Mouse (Mus musculus) limb, embryonic 14.5 days (tissue): Measurements from ENCODE around the gene Epop. TPM values are rescaled to one million over a fixed set of nuclear protein-coding genes. Genes with fewer than 3 reads are reported as not detected.

Source experiments
- ATAC-seq: fragments of 200-750 bp; cut with Nextera tagmentation; 2 replicates; pipeline ENCODE4 v1.8.0; 2017; ENCODE audit warnings: low read depth, moderate number of reproducible peaks, moderate TSS enrichment; ENCODE audit not compliant: low FRiP score
- DNase-seq: peaks from one replicate; pipeline ENCODE4 v3.0.0-alpha.2; 2015; ENCODE audit warnings: low spot score
- H3K27ac ChIP-seq: fragments of 300-500 bp; sonication (generic); replicated peaks from 2 replicates; pipeline ENCODE4 v1.5.1; 2014; ENCODE audit warnings: low read depth, mild to moderate bottlenecking, low read length, moderate library complexity, mixed read lengths
- H3K27me3 ChIP-seq: fragments of 300-500 bp; sonication (generic); 2 replicates; pipeline ENCODE4 v1.6.1; 2014; ENCODE audit warnings: low read length, mixed read lengths; ENCODE audit not compliant: control insufficient read depth, insufficient read depth
- H3K36me3 ChIP-seq: fragments of 300-500 bp; sonication (generic); 2 replicates; pipeline ENCODE4 v1.6.1; 2014; ENCODE audit warnings: mild to moderate bottlenecking, low read length, moderate library complexity, mixed read lengths; ENCODE audit not compliant: control insufficient read depth, insufficient read depth
- H3K4me1 ChIP-seq: fragments of 300-500 bp; sonication (generic); 2 replicates; pipeline ENCODE4 v1.6.1; 2014; ENCODE audit warnings: antibody characterized with exemption, low read length, mixed read lengths; ENCODE audit not compliant: control insufficient read depth, insufficient read depth
- H3K4me2 ChIP-seq: fragments of 300-500 bp; sonication (generic); replicated peaks from 2 replicates; pipeline ENCODE4 v1.6.1; 2014; ENCODE audit warnings: low read depth, mild to moderate bottlenecking, low read length, moderate library complexity; ENCODE audit not compliant: severe bottlenecking
- H3K4me3 ChIP-seq: fragments of 300-500 bp; sonication (generic); replicated peaks from 2 replicates; pipeline ENCODE4 v1.5.1; 2014; ENCODE audit warnings: low read length
- H3K9ac ChIP-seq: fragments of 300-500 bp; sonication (generic); 2 replicates; pipeline ENCODE4 v1.6.1; 2014; ENCODE audit warnings: mild to moderate bottlenecking, low read depth, low read length, moderate library complexity; ENCODE audit not compliant: severe bottlenecking
- H3K9me3 ChIP-seq: fragments of 300-500 bp; sonication (generic); 2 replicates; pipeline ENCODE4 v1.6.1; 2016; ENCODE audit warnings: low read length; ENCODE audit not compliant: control insufficient read depth
- POLR2A ChIP-seq: fragments of 200-500 bp; IDR thresholded peaks from 2 replicates; pipeline ENCODE4 v1.8.0; 2012; ENCODE audit warnings: inconsistent platforms, mild to moderate bottlenecking, moderate library complexity, borderline replicate concordance; ENCODE audit not compliant: insufficient read depth, insufficient read length; ENCODE audit errors: extremely low read depth
- WGBS: fragments of 180-500 bp; shearing (Covaris S2); extraction: QIAGEN DNeasy Blood & Tissue Kit; methylation state at CpG from one replicate; pipeline ENCODE4 v1.1.7; 2014; 5-methylcytosine and 5-hydroxymethylcytosine counted together
- polyA plus RNA-seq, 2 experiments: library from polyadenylated mRNA; depleted of rRNA in 1 of 2; stranded (reverse) in 1 of 2; unstranded in 1 of 2; fragments of >200 nt; fragmentation: Nextera tagmentation in 1 of 2; extraction: Ambion mirVana in 1 of 2; gene quantifications; 2 replicates each; pipeline versions ENCODE4 v1.2.1 to v1.2.3; 2012 to 2014

Epop gene
- polyA plus RNA-seq, 2 experiments, result 4.4 to 6.6 TPM

GRCm38 (mm10) chr11:97594136-97594535 is 35.4 kb downstream of the Epop start:
- no peak overlapping the region for H3K9ac ChIP-seq
- TF ChIP-seq POLR2A, result no peak
- no peaks in the 10 kb centered on the region for H3K27me3 ChIP-seq
- no peaks in the 10 kb centered on the region for H3K36me3 ChIP-seq
- no peak for ATAC-seq
- no peaks in the 10 kb centered on the region for H3K9me3 ChIP-seq
- no peak overlapping the region for H3K4me3 ChIP-seq
- WGBS, result 47% methylated on average over 6 of the region's 6 CpGs
- H3K4me1 ChIP-seq, result peaks cover 2% of the 10 kb centered on the region; the same call in 1 of the 2 replicates
- H3K27ac ChIP-seq, result no peak overlapping the region
- H3K4me2 ChIP-seq, result no peak overlapping the region
- no peak for DNase-seq

- DNase-seq (no peak), ATAC-seq (no peak)
- H3K4me2 ChIP-seq, result no peak overlapping the region
- no peak overlapping the region for H3K4me3 ChIP-seq
- H3K9me3 ChIP-seq, result no peaks in the 10 kb centered on the region
- no peaks in the 10 kb centered on the region for H3K27me3 ChIP-seq
- 56% methylated on average over 5 of the region's 5 CpGs for WGBS
- no peak for TF ChIP-seq POLR2A
- no peak overlapping the region for H3K27ac ChIP-seq
- H3K9ac ChIP-seq, result no peak overlapping the region
- H3K36me3 ChIP-seq, result no peaks in the 10 kb centered on the region
- H3K4me1 ChIP-seq, result peaks cover 2% of the 10 kb centered on the region; the same call in 1 of the 2 replicates
These were observed 37.6 kb downstream of the Epop start for GRCm38 (mm10) chr11:97591910-97592309.

GRCm38 (mm10) chr11:97590227-97590960 is 39.1 kb downstream of the Epop start:
- Histone ChIP-seq H3K36me3 (no peaks in the 10 kb centered on the region), H3K9me3 (no peaks in the 10 kb centered on the region), H3K4me1 (peaks cover 2% of the 10 kb centered on the region; the same call in 1 of the 2 replicates), H3K27me3 (no peaks in the 10 kb centered on the region), H3K4me2 (no peak overlapping the region), H3K4me3 (no peak overlapping the region), H3K9ac (no peak overlapping the region), H3K27ac (no peak overlapping the region)
- DNase-seq (no peak), ATAC-seq (no peak)
- TF ChIP-seq POLR2A, result no peak
- WGBS, result 42% methylated on average over 24 of the region's 24 CpGs

GRCm38 (mm10) chr11:97589216-97589615 is 40.3 kb downstream of the Epop start:
- no peak overlapping the region for H3K4me2 ChIP-seq

GRCm38 (mm10) chr11:97585932-97586331 is 43.6 kb downstream of the Epop start:
- Histone ChIP-seq H3K27ac (no peak overlapping the region), H3K9ac (no peak overlapping the region), H3K27me3 (no peaks in the 10 kb centered on the region), H3K36me3 (no peaks in the 10 kb centered on the region), H3K4me1 (peaks cover 2% of the 10 kb centered on the region; the same call in 1 of the 2 replicates), H3K9me3 (no peaks in the 10 kb centered on the region), H3K4me3 (no peak overlapping the region), H3K4me2 (no peak overlapping the region)
- no peak for DNase-seq
- ATAC-seq, result no peak
- WGBS, result 49% methylated on average over 10 of the region's 10 CpGs
- TF ChIP-seq POLR2A, result no peak

More at GRCm38 (mm10) chr11:97589216-97589615, 40.3 kb downstream of the Epop start:
- WGBS, result 3% methylated on average over 10 of the region's 10 CpGs
- no peaks in the 10 kb centered on the region for H3K9me3 ChIP-seq
- H3K27me3 ChIP-seq, result no peaks in the 10 kb centered on the region
- no peak for TF ChIP-seq POLR2A
- H3K9ac ChIP-seq, result no peak overlapping the region
- H3K4me3 ChIP-seq, result no peak overlapping the region
- no peak for ATAC-seq
- H3K27ac ChIP-seq, result no peak overlapping the region
- no peaks in the 10 kb centered on the region for H3K36me3 ChIP-seq
- peaks cover 2% of the 10 kb centered on the region; the same call in 1 of the 2 replicates for H3K4me1 ChIP-seq
- DNase-seq, result no peak
